Mouse (Mus musculus) MEL (cell line): ENCODE data around the gene Fgd4.

Experiments
- BHLHE40 ChIP-seq: IDR thresholded peaks from 2 replicates; pipeline ENCODE4 v1.6.1; 2012; ENCODE audit warnings: low read depth, mild to moderate bottlenecking, inconsistent platforms, low read length, improper control_type of control experiment, borderline replicate concordance
- EP300 ChIP-seq, 2 experiments: IDR thresholded peaks; 2 replicates each; pipeline ENCODE4 v1.6.1; 2011; ENCODE audit warnings: improper control_type of control experiment in 2 of 2, low read length in 2 of 2, low read depth in 1 of 2, mild to moderate bottlenecking in 1 of 2
- ETS1 ChIP-seq: IDR thresholded peaks from 2 replicates; pipeline ENCODE4 v1.6.1; 2012; ENCODE audit warnings: low read depth, mild to moderate bottlenecking, inconsistent platforms, low read length, improper control_type of control experiment, moderate library complexity
- MAZ ChIP-seq: IDR thresholded peaks from 2 replicates; pipeline ENCODE4 v1.6.1; 2012; ENCODE audit warnings: low read depth, mild to moderate bottlenecking, inconsistent platforms, low read length, improper control_type of control experiment
- MEF2A ChIP-seq: IDR thresholded peaks from 2 replicates; pipeline ENCODE4 v1.6.1; 2014; ENCODE audit warnings: low read depth, mild to moderate bottlenecking, inconsistent platforms, low read length, improper control_type of control experiment; ENCODE audit not compliant: poor library complexity, insufficient replicate concordance, severe bottlenecking; ENCODE audit errors: extremely low read depth
- POLR2A ChIP-seq, 2 experiments: IDR thresholded peaks; 2 replicates each; pipeline ENCODE4 v1.6.1; 2011 to 2012; ENCODE audit warnings: low read length in 2 of 2, mild to moderate bottlenecking in 2 of 2, control low read depth in 1 of 2, improper control_type of control experiment in 1 of 2, low read depth in 1 of 2, moderate library complexity in 1 of 2; ENCODE audit not compliant: control insufficient read depth in 1 of 2, insufficient read depth in 1 of 2, poor library complexity in 1 of 2
- POLR2AphosphoS5 ChIP-seq: IDR thresholded peaks from 2 replicates; pipeline ENCODE4 v1.6.1; 2012; ENCODE audit warnings: low read depth, borderline replicate concordance, mild to moderate bottlenecking, inconsistent platforms, low read length, moderate library complexity, mixed read lengths
- TCF12 ChIP-seq: IDR thresholded peaks from 2 replicates; pipeline ENCODE4 v1.6.1; 2014; ENCODE audit warnings: low read depth, mild to moderate bottlenecking, inconsistent platforms, low read length, improper control_type of control experiment, moderate library complexity
- USF1 ChIP-seq: IDR thresholded peaks from 2 replicates; pipeline ENCODE4 v1.6.1; 2014; ENCODE audit warnings: low read depth, mild to moderate bottlenecking, inconsistent platforms, low read length, improper control_type of control experiment, moderate library complexity

- TF ChIP-seq BHLHE40 (no peak), POLR2A (IDR thresholded peaks at IDR 0.05; ENCODE audit: control insufficient read depth in 1 of 2, insufficient read depth in 1 of 2, low read depth in 1 of 2, low read length in 2 of 2, poor library complexity in 1 of 2) (no peak), EP300 (IDR thresholded peaks at IDR 0.05; ENCODE audit: low read depth in 1 of 2, low read length in 2 of 2) (no peak), MAZ (no peak), TCF12 (no peak), USF1 (no peak), POLR2AphosphoS5 (no peak), ETS1 (no peak), MEF2A (no peak)
Measured at GRCm38 (mm10) chr16:16549105-16549504, 51.2 kb downstream of the Fgd4 start.
